Mouse (Mus musculus) MN1 (cell line): ENCODE data around the gene Camta1.

Source experiments
- DNase-seq: peaks from one replicate; pipeline ENCODE4 v3.0.0-alpha.2; 2016; ENCODE audit warnings: low spot score

Camta1 gene

GRCm38 (mm10) chr4:150925923-150926322, 935.8 kb downstream of the Camta1 start:
- DNase-seq, result no peak

DNA sequence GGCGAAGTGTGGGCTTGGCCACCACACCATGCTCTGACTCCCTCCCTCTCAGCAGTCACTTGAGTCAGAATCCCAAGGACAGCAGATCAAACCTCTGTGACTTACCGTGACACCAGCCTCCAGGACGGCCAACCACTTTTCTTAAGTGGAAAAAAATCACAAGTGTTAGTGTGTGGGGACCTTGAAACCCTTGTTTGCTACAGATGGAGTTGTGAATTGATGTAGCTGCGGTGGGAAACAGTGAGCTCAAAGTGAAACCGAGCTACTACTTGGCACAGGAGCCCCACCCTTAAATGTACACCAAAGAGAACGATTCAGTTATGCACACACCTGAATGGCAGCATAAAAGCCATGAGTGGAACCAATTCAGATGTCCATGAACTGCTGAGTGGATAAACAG, 936.7 kb downstream of the Camta1 start:
- DNase-seq, result no peak

DNA sequence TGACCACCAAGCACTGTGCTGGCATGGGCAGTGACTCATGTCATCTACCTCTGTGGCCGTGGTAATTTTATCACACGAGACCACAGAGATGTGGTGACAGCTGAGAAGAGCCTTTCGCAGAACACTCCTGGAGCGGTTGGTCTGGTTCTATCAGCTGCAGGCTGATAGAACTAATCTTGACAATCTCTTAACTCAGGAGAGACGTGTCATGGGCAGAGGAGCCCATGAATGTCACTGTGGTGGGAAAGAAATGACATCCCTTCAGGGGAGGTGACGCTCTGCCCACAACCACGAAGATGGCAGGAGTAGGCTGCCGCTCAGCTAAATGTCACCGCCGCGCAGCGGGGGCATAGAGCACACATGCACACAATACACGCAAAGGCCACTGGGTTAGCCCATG, 937.4 kb downstream of the Camta1 start:
- no peak for DNase-seq

DNA sequence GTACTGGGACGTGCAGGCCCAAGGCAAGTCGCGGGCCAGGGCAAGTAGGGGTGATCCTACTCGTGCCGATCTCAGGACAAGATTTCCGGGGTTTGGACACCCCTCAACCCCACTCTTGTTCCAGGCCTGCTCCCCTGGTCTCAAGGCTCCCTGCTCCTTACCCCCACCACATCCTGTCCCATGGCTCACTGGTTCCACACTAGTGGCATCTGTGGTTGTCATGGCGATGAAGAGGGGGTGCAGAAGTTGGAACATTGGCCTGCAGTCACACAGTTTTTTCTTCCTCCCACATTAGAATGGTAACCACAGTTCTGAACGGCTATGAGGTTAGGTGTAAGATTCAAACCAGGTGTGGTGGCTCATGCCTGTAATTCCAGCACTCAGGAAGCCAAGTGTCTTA, 940.5 kb downstream of the Camta1 start:
- DNase-seq, result no peak

GRCm38 (mm10) chr4:150917336-150918027, 944.2 kb downstream of the Camta1 start:
- DNase-seq, result no peak

DNA sequence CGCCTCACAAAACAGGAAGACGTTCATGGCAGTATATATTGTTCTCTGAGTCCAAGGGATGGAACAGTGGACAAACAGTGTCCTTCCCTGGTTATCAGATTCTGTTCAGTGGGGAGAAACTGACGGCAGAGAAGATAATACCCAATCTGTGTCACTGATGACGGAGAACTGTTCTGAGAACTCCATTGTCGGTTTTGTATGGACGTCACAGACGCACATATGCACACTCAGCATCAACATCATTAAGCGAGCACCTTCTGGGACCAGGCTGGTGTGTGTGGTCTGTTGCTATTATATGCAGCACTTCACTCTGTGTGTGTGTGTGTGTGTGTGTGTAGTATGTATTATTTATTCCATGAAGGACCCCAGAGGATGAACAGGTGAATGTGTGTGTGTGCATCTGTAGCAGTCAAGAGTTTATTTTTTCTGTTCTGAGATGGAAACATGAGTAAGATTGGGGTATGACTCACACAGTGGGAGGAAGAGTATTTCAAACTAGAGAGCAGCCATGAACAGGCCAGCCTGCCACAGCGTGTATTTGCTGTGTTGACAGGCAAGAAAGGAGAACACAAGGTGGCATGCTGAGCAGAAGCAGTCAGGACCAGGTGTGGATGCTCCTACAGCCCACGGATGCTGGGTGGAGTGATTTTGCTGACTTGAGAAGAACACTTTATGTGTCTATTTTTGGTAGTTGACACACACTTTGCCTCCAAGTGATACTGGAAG, 946.3 kb downstream of the Camta1 start:
- DNase-seq, result peak; percentile 70

GRCm38 (mm10) chr4:150914290-150914733, 947.4 kb downstream of the Camta1 start, which contains the start of the genes Park7 and Tnfrsf9:
Park7 (minus strand) TSS chr4:150914437.
Tnfrsf9 (plus strand) TSS chr4:150914562.
- DNase-seq, result peak; percentile 97

DNA sequence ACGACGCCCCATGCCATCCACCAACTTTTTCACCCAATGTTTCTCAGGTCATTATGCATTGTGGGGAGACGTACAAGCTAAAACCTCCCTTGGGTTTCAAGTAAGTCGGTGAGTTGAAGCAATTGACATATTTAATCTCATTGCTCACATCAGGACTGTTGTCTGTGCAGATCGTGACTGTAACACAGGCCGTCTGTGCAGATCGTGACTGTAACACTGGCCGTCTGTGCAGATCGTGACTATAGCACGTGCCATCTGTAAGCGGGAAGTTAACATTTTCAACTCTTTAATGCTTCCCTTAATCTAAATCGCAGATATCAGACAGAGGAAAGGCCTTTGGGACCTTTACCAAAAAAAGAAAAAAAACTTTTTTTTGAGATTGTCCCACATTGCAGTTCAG, 947.9 kb downstream of the Camta1 start:
- peak; percentile 42 for DNase-seq

GRCm38 (mm10) chr4:150910164-150910951, 951.3 kb downstream of the Camta1 start:
- DNase-seq, result no peak

DNA sequence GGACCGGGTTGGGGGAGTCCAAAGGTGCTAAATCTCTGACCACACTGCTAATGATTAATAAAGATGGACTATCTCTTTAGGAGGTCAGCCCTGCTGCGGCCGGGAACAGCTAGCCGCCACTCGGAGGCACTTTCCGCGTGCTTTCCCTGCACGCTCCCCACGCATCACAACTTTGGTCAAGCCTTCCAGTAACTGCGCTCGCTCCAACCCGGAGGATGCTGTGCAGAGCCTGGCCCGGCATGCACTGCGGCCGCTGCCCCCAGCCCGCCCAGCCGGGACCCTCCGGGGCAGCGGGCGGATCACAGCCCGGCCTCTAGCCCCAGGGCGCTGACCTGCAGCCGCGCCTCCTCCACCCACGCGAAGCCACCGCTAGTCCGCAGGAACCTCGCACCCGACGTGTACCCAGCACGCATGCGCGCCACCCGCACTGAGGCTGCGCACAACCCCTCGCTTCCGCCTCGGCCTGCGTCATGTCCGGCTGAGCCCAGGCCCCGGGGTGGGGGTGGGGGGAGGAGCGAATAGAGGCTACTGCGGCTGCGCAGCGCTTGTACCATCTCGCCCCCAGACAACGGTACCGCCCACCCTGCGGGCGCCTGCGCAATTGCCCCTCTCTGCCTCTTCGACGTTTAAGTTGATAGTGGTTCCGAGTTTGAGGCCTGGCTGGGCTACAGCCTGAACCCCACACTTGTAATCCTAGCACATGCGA, 952.1 kb downstream of the Camta1 start:
- peak; percentile 99 for DNase-seq

DNA sequence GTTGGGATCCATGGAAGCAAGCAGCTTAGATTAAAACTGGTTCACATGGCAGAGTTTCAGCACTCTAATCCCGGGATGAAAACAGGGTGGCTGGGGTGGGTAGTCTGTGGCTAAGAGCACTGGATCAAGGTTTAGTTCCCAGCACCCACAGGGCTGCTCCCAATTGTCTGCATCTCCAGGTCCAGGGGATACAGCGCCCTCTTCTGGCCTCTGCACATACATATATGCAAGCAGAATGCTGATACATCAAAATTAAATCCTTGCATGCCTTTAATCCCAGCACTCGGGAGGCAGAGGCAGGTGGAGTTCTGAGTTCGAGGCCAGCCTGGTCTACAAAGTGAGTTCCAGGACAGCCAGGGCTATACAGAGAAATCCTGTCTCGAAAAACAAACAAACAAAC, 953.2 kb downstream of the Camta1 start:
- DNase-seq, result peak; percentile 25

GRCm38 (mm10) chr4:150907099-150907498, 954.6 kb downstream of the Camta1 start:
- DNase-seq, result no peak

GRCm38 (mm10) chr4:150903091-150903742, 958.5 kb downstream of the Camta1 start:
- DNase-seq, result no peak

- peak; percentile 40 for DNase-seq
Observed at GRCm38 (mm10) chr4:150902062-150902461, 959.6 kb downstream of the Camta1 start.

GRCm38 (mm10) chr4:150901651-150902050, 960.0 kb downstream of the Camta1 start:
- peak; percentile 78 for DNase-seq

DNA sequence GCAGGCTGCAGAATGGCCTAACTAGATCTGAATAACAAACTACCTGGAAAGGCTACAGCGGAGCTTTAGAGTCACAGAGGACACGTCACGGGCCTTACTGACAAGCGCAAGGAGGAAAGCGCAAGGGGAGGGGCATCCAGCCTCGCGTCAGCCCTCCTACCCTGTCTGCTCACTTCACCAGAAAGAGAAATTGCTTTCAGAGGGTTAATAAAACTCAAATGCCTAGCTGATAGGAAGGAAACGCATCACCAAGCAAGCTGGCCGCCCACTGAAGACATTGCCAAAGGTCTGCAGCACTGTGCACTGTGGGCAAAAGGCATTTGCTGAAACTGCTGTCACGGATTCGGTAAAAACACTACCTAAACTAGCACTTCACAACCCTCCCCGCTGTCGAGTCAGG, 961.2 kb downstream of the Camta1 start:
- DNase-seq, result no peak

- DNase-seq, result peak; percentile 80
Observed at GRCm38 (mm10) chr4:150898716-150899365, 962.8 kb downstream of the Camta1 start.

GRCm38 (mm10) chr4:150896896-150897624, 964.6 kb downstream of the Camta1 start:
- DNase-seq, result no peak

- DNase-seq, result no peak
Observed at GRCm38 (mm10) chr4:150894718-150895501, 966.8 kb downstream of the Camta1 start.
